Mouse (Mus musculus): ENCODE measurements around the gene Dus3l. TPM values are rescaled to one million over a fixed set of nuclear protein-coding genes. Genes with fewer than 3 reads are reported as not detected.

Gene Dus3l
- total and polyA plus RNA-seq, 3 experiments, result 38.9 to 70.5 TPM; not detected in 1

- TF ChIP-seq TCF12 (IDR thresholded peaks at IDR 0.05; ENCODE audit: low read depth, low read length) (no peak; the same call in 1 of the 2 replicates), RAD21 (IDR thresholded peaks at IDR 0.05; ENCODE audit: low read depth, low read length) (peak; percentile 47)
Observed at GRCm38 (mm10) chr17:56758132-56758531, 6.4 kb upstream of the Dus3l start (continued).

DNA sequence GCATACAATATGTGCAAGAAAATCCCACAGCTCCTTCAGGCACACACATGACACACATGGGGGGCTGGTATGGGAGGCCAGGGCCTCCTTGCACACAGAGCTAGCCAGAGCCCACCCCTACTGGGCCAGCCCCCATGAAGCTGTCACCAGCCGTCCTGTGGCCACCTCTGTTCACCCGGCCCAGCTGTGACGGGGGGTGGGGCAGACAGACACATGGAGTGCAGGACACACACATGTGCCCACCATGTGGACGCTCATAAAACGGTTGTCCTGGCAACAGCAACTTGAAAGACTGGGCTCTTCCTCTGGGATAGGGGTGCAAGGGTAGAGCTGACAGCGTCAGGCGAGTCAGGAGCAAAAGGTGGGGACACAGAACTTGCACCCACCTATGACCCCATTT, 5.3 kb upstream of the Dus3l start:
- DNase-seq (ENCODE audit: low read depth, low spot score), result no peak
- no peak overlapping the region for H3K4me3 ChIP-seq (ENCODE audit: control insufficient read depth in 1 of 2, insufficient read depth in 1 of 2, low read depth in 2 of 2, low read length in 2 of 2)
- no peaks in the 10 kb centered on the region for H3K9me3 ChIP-seq (replicated peaks; ENCODE audit: insufficient read depth, low read length)
- H3K79me2 ChIP-seq (ENCODE audit: control insufficient read depth, insufficient read depth, low read length, poor library complexity), result no peaks in the 10 kb centered on the region; the same call in 1 of the 2 replicates
- H3K9ac ChIP-seq (ENCODE audit: control insufficient read depth, low read depth, low read length, poor library complexity, severe bottlenecking), result no peak overlapping the region
- H3K27me3 ChIP-seq (ENCODE audit: control insufficient read depth in 1 of 2, insufficient read depth in 2 of 2, low read length in 2 of 2), result no peaks in the 10 kb centered on the region
- H3K36me3 ChIP-seq (ENCODE audit: control insufficient read depth in 1 of 2, insufficient read depth in 2 of 2, low read length in 2 of 2), result peaks cover 0 to 9% of the 10 kb centered on the region in 2 experiments; a peak in 2 of 4 replicates
- H3K4me1 ChIP-seq (ENCODE audit: control insufficient read depth in 1 of 2, insufficient read depth in 2 of 2, low read length in 2 of 2), result peaks cover 0 to 27% of the 10 kb centered on the region in 2 experiments; a peak in 3 of 4 replicates
- H3K27ac ChIP-seq (ENCODE audit: control insufficient read depth, low read depth, low read length), result no peak overlapping the region
- TF ChIP-seq BHLHE40 (IDR thresholded peaks at IDR 0.05; ENCODE audit: borderline replicate concordance, low read depth, low read length) (no peak), CHD2 (IDR thresholded peaks at IDR 0.05; ENCODE audit: low read length) (no peak), E2F4 (IDR thresholded peaks at IDR 0.05; ENCODE audit: borderline replicate concordance, low read depth, low read length) (no peak), SMC3 (IDR thresholded peaks at IDR 0.05; ENCODE audit: low read depth, low read length) (no peak), ZMIZ1 (IDR thresholded peaks at IDR 0.05; ENCODE audit: low read depth, low read length) (no peak), USF1 (IDR thresholded peaks at IDR 0.05; ENCODE audit: low read depth, low read length) (no peak), POLR2AphosphoS5 (IDR thresholded peaks at IDR 0.05; ENCODE audit: borderline replicate concordance, low read depth, low read length) (no peak), HCFC1 (IDR thresholded peaks at IDR 0.05; ENCODE audit: low read depth, low read length) (no peak), KAT2A (conservative IDR thresholded peaks at IDR 0.05; ENCODE audit: low read depth, low read length) (no peak), EP300 (IDR thresholded peaks at IDR 0.05; ENCODE audit: low read depth in 1 of 2, low read length in 2 of 2) (no peak), TAL1 (IDR thresholded peaks at IDR 0.05; ENCODE audit: low read length) (no peak)

DNA sequence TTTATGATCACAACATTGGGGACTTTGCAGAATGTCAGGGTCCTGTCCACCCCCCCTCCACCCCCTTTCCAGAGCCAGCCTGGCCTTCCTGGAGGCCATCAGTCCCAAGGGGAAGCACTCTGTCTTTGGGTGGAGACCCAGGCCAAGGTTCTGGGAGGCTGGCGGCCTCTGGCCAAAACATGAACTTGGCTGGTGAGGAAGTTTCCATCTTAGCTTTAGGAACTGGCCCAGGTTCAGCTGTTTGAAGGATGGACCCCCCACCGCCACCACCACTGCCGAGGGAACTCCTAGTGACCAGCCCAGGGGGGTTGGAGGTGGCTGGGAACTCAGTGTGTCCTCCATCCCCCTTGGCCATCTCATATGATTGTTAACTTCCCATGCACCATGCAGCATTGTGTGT, 3.5 kb upstream of the Dus3l start:
- H3K4me3 ChIP-seq (ENCODE audit: control insufficient read depth in 1 of 2, insufficient read depth in 1 of 2, low read depth in 2 of 2, low read length in 2 of 2), result no peak overlapping the region
- H3K9me3 ChIP-seq (replicated peaks; ENCODE audit: insufficient read depth, low read length), result no peaks in the 10 kb centered on the region
- no peak for DNase-seq (ENCODE audit: low read depth, low spot score)
- no peaks in the 10 kb centered on the region for H3K27me3 ChIP-seq (ENCODE audit: control insufficient read depth in 1 of 2, insufficient read depth in 2 of 2, low read length in 2 of 2)
- peaks cover 12% of the 10 kb centered on the region for H3K79me2 ChIP-seq (ENCODE audit: control insufficient read depth, insufficient read depth, low read length, poor library complexity)
- H3K27ac ChIP-seq (ENCODE audit: control insufficient read depth, low read depth, low read length), result no peak overlapping the region
- H3K4me1 ChIP-seq (ENCODE audit: control insufficient read depth in 1 of 2, insufficient read depth in 2 of 2, low read length in 2 of 2), result peaks cover 0 to 33% of the 10 kb centered on the region in 2 experiments; a peak in 3 of 4 replicates
- H3K36me3 ChIP-seq (ENCODE audit: control insufficient read depth in 1 of 2, insufficient read depth in 2 of 2, low read length in 2 of 2), result peaks cover 0 to 12% of the 10 kb centered on the region in 2 experiments; a peak in 2 of 4 replicates
- TF ChIP-seq CHD1 (IDR thresholded peaks at IDR 0.05; ENCODE audit: low read depth, low read length) (no peak), POLR2AphosphoS2 (IDR thresholded peaks at IDR 0.05; ENCODE audit: low read length) (no peak), ZMIZ1 (IDR thresholded peaks at IDR 0.05; ENCODE audit: low read depth, low read length) (no peak)
- no peak overlapping the region for H3K9ac ChIP-seq (ENCODE audit: control insufficient read depth, low read depth, low read length, poor library complexity, severe bottlenecking)

All from MEL (cell line).